Mouse (Mus musculus): ENCODE results near the gene Nampt. TPM values are rescaled to one million over a fixed set of nuclear protein-coding genes. Genes with fewer than 3 reads are reported as not detected.

Gene Nampt
- polyA plus RNA-seq, 1 experiment from 2014 or later, result 26.6 TPM

DNA sequence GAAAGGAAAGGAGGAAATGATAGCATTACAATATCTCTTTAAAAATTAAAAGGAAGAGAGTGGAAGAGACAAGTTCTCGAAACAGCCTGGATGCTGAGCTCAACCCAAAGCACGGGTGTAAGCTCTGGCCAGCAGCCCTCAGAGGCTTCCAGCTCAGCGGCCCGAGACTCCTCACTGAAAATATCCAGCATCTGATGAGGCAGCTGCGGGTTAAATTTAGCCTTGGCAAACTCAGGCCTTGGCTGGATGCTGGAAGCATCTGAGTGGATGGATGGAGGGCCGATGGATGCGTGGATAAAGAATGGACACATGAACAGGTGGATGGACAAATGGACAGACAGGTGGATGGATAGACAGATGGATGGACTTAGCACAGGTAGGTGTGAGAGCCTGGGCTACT is 77.2 kb downstream of the Nampt start:
- H3K4me1 ChIP-seq (ENCODE audit: control insufficient read depth, insufficient read depth, low read length), result peaks cover 4% of the 10 kb centered on the region; the same call in 1 of the 2 replicates
- H3K9me3 ChIP-seq (ENCODE audit: control insufficient read depth, low read length), result no peaks in the 10 kb centered on the region
- ATAC-seq (ENCODE audit: low read depth) (no peak), DNase-seq (ENCODE audit: low spot score) (no peak)
- no peaks in the 10 kb centered on the region for H3K36me3 ChIP-seq (ENCODE audit: control insufficient read depth, insufficient read depth, low read length)
- no peak overlapping the region for H3K4me3 ChIP-seq (ENCODE audit: low read depth, low read length)
- no peak overlapping the region for H3K4me2 ChIP-seq (ENCODE audit: low read depth, low read length)
- H3K27me3 ChIP-seq (replicated peaks; ENCODE audit: control insufficient read depth, insufficient read depth, low read length), result peaks cover 5% of the 10 kb centered on the region; the same call in 1 of the 2 replicates
- WGBS, result 74% methylated on average over 7 of the region's 7 CpGs
- no peak overlapping the region for H3K9ac ChIP-seq (ENCODE audit: low read depth, low read length)
- H3K27ac ChIP-seq (replicated peaks; ENCODE audit: low read depth, low read length), result no peak overlapping the region

DNA sequence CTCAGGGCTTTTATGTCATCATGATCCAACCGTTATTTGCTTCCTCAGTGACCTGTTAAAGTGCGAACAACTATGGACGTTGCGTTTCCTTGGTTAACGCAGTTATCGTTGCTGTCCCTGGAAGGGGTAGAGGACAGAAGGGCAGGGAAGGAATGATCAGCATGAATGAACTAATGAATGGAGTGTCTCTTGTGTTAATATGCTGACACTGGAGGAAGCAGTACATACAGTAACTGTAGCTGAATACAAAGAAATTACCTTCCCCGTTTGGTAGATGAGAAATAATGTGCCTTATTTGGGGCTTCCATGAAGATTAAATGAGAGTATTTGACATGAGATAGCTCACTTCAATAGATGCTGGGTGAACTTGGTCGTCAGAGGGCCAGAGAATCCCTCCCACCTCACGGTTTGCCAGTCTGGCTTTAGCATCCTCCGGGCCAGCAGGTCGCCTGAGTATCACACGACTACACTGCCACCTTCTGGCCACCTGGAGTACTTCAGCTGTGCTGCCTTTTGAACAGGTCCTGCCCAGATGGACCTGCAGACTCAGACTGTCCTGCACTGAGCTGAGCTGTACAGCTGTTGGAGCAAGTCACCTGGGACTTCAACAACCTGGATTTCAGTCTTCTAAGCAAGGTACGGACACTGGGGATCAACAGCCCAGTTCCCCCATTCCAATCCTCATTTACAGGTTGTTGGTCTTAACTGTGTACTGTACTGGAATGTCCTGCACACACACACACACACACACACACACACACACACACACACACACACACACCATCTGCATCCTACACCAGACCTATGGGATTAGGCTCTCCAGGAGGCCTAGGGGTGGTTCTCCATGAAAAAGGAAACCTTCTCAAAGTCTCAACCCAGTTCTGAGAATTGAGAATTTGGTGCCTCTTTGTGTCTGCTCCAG is 78.1 kb downstream of the Nampt start:
- peak; percentile 85 for DNase-seq (ENCODE audit: low spot score)

DNA sequence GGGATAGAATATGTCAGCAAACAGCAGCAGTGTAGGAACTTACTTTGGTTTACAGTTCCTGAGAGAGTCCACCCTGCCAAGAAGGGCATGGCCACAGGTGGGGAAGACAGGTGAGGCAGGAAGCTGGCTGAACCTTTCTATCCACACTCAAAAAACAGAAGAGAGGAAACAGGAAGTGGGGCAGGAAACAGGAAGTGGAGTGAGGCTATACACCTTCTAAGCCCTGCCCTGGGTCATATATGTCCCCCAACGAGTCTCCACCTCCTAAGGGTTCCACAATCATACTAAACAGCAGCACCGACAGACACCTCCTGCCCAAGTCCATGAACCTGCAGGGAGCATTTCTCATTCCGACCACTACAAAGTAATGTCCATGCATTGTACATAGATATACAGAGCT is 81.7 kb downstream of the Nampt start:
- no peak overlapping the region for H3K4me3 ChIP-seq (ENCODE audit: low read depth, low read length)
- H3K4me2 ChIP-seq (ENCODE audit: low read depth, low read length), result no peak overlapping the region
- DNase-seq (ENCODE audit: low spot score), result no peak
- H3K36me3 ChIP-seq (ENCODE audit: control insufficient read depth, insufficient read depth, low read length), result no peaks in the 10 kb centered on the region
- ATAC-seq (ENCODE audit: low read depth), result no peak
- no peaks in the 10 kb centered on the region for H3K4me1 ChIP-seq (ENCODE audit: control insufficient read depth, insufficient read depth, low read length)
- H3K9me3 ChIP-seq (ENCODE audit: control insufficient read depth, low read length), result no peaks in the 10 kb centered on the region
- WGBS, result 68% methylated on average over 3 of the region's 3 CpGs
- no peak overlapping the region for H3K27ac ChIP-seq (replicated peaks; ENCODE audit: low read depth, low read length)
- no peak overlapping the region for H3K9ac ChIP-seq (ENCODE audit: low read depth, low read length)
- peaks cover 5% of the 10 kb centered on the region; the same call in 1 of the 2 replicates for H3K27me3 ChIP-seq (replicated peaks; ENCODE audit: control insufficient read depth, insufficient read depth, low read length)

More for the DNA sequence above, 78.1 kb downstream of the Nampt start:
- Histone ChIP-seq H3K9ac (ENCODE audit: low read depth, low read length) (no peak overlapping the region), H3K4me1 (ENCODE audit: control insufficient read depth, insufficient read depth, low read length) (peaks cover 4% of the 10 kb centered on the region; the same call in 1 of the 2 replicates), H3K27me3 (replicated peaks; ENCODE audit: control insufficient read depth, insufficient read depth, low read length) (peaks cover 5% of the 10 kb centered on the region; the same call in 1 of the 2 replicates), H3K4me2 (ENCODE audit: low read depth, low read length) (no peak overlapping the region), H3K9me3 (ENCODE audit: control insufficient read depth, low read length) (no peaks in the 10 kb centered on the region), H3K27ac (replicated peaks; ENCODE audit: low read depth, low read length) (no peak overlapping the region), H3K4me3 (ENCODE audit: low read depth, low read length) (no peak overlapping the region), H3K36me3 (ENCODE audit: control insufficient read depth, insufficient read depth, low read length) (no peaks in the 10 kb centered on the region)
- WGBS, result 48% methylated on average over 13 of the region's 13 CpGs
- ATAC-seq (ENCODE audit: low read depth), result peak; percentile 71

Other genes with a start within 250 kb of the Nampt start
- gene Sypl, start 134.3 kb downstream of the Nampt start, polyA plus RNA-seq (2014; fragmentation: Nextera tagmentation; extraction: Ambion mirVana), result 115 and 119 TPM in 2 replicates